Mouse (Mus musculus): Measurements from ENCODE around the gene Gm12216. TPM values are rescaled to one million over a fixed set of nuclear protein-coding genes. Genes with fewer than 3 reads are reported as not detected.

Gene Gm12216
- total and polyA plus RNA-seq, 3 experiments = not detected

DNA sequence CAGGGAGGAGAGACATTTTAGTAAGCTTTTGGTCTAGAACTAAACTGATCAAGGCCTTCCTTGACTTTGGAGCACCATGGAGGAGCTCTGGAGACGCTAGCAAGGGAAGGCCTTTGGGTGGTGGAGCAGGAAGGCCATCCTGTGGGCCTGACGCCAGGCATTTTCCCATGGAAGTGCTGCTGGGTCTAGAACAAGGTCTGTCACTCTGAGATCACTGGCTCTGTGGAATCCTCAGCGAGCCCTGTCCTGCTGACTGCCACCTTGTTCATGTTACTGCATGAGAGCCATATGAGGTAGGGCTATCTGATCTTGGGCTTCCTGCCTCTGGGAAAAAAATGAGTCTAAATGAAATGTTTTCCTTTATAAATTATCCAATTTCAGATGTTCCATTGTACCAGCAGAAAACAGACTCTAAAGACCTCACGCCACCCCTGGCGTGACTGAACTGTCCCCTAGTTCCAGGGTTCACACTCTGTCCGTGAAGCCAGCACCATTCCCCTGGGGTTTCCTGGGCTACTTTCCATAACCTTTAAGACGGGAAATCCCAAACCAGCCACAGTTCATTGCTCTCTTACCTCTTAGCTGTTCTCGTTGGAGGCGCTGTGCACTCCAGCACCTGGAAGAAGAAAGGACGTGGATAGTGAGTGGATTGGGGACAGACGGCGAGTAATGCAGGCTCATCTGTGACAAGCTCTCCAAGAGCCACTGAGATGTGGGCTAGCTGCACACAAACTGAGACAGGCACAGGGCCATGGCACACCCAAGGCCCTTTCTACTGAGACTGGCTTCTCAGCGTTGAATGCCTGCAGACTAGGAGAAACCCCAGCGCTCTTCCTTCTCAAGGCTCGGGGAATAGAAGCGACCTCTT lies 45.8 kb downstream of the Gm12216 start:
- no peak overlapping the region for H3K27ac ChIP-seq (ENCODE audit: control insufficient read depth, low read depth, low read length)
- TF ChIP-seq TBP (IDR thresholded peaks at IDR 0.05; ENCODE audit: low read depth, low read length) (no peak), ZMIZ1 (IDR thresholded peaks at IDR 0.05; ENCODE audit: low read depth, low read length) (no peak), RAD21 (IDR thresholded peaks at IDR 0.05; ENCODE audit: low read depth, low read length) (no peak), CHD1 (IDR thresholded peaks at IDR 0.05; ENCODE audit: low read depth, low read length) (no peak), MYC (IDR thresholded peaks at IDR 0.05; ENCODE audit: low read depth, low read length) (no peak), SMC3 (IDR thresholded peaks at IDR 0.05; ENCODE audit: low read depth, low read length) (no peak), POLR2A (IDR thresholded peaks at IDR 0.05; ENCODE audit: control insufficient read depth in 1 of 2, insufficient read depth in 1 of 2, low read depth in 1 of 2, low read length in 2 of 2, poor library complexity in 1 of 2) (no peak), CTCF (IDR thresholded peaks at IDR 0.05 in 2 of 3, conservative IDR thresholded peaks at IDR 0.05 in 1 of 3; ENCODE audit: control insufficient read depth in 1 of 3, insufficient read depth in 1 of 3, low read depth in 2 of 3, low read length in 3 of 3, poor library complexity in 1 of 3, severe bottlenecking in 1 of 3) (no peak), NRF1 (IDR thresholded peaks at IDR 0.05; ENCODE audit: insufficient read depth, low read depth, low read length, poor library complexity, severe bottlenecking) (no peak), ETS1 (IDR thresholded peaks at IDR 0.05; ENCODE audit: low read depth, low read length) (no peak), POLR2AphosphoS5 (IDR thresholded peaks at IDR 0.05; ENCODE audit: borderline replicate concordance, low read depth, low read length) (no peak), UBTF (IDR thresholded peaks at IDR 0.05; ENCODE audit: borderline replicate concordance, insufficient read depth, low read depth, low read length) (no peak), SIN3A (IDR thresholded peaks at IDR 0.05; ENCODE audit: low read length) (no peak), E2F4 (IDR thresholded peaks at IDR 0.05; ENCODE audit: borderline replicate concordance, low read depth, low read length) (no peak), NELFE (IDR thresholded peaks at IDR 0.05; ENCODE audit: low read depth, low read length) (no peak), HCFC1 (IDR thresholded peaks at IDR 0.05; ENCODE audit: low read depth, low read length) (no peak), ZC3H11A (IDR thresholded peaks at IDR 0.05; ENCODE audit: low read depth, low read length) (no peak)
- H3K4me1 ChIP-seq (ENCODE audit: control insufficient read depth in 1 of 2, insufficient read depth in 2 of 2, low read length in 2 of 2) = no peaks in the 10 kb centered on the region
- H3K4me3 ChIP-seq (ENCODE audit: control insufficient read depth in 1 of 2, insufficient read depth in 1 of 2, low read depth in 2 of 2, low read length in 2 of 2) = no peak overlapping the region
- H3K9ac ChIP-seq (ENCODE audit: control insufficient read depth, low read depth, low read length, poor library complexity, severe bottlenecking) = no peak overlapping the region
- H3K79me2 ChIP-seq (ENCODE audit: control insufficient read depth, insufficient read depth, low read length, poor library complexity) = no peaks in the 10 kb centered on the region
- no peak for DNase-seq (ENCODE audit: low read depth, low spot score)
- peaks cover 10 to 15% of the 10 kb centered on the region in 2 experiments for H3K27me3 ChIP-seq (ENCODE audit: control insufficient read depth in 1 of 2, insufficient read depth in 2 of 2, low read length in 2 of 2)
- H3K36me3 ChIP-seq (ENCODE audit: control insufficient read depth in 1 of 2, insufficient read depth in 2 of 2, low read length in 2 of 2) = no peaks in the 10 kb centered on the region
- no peaks in the 10 kb centered on the region for H3K9me3 ChIP-seq (replicated peaks; ENCODE audit: insufficient read depth, low read length)

DNA sequence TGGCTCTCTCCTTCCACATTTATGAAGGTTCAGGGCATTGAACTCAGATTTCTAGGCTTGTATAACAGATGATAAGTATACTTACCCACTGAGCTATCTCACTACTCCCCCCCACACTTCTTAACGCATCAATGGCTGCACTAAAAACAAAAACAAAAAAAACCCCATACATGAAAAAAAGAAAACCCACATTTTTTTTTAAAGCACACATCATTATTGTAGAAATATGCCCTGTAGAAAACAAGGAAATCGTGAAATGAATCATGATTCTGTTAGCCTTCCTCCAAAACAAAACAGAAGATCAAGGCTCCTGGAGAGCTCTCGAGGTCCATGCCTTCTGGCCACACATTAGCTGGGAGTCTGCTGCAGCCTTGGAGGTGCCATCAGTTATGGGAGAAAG lies 47.7 kb downstream of the Gm12216 start:
- no peak for DNase-seq (ENCODE audit: low read depth, low spot score)
- Histone ChIP-seq H3K79me2 (ENCODE audit: control insufficient read depth, insufficient read depth, low read length, poor library complexity) (no peaks in the 10 kb centered on the region), H3K36me3 (ENCODE audit: control insufficient read depth in 1 of 2, insufficient read depth in 2 of 2, low read length in 2 of 2) (no peaks in the 10 kb centered on the region), H3K27me3 (ENCODE audit: control insufficient read depth in 1 of 2, insufficient read depth in 2 of 2, low read length in 2 of 2) (peaks cover 13 to 15% of the 10 kb centered on the region in 2 experiments), H3K4me3 (ENCODE audit: control insufficient read depth in 1 of 2, insufficient read depth in 1 of 2, low read depth in 2 of 2, low read length in 2 of 2) (no peak overlapping the region), H3K9me3 (replicated peaks; ENCODE audit: insufficient read depth, low read length) (no peaks in the 10 kb centered on the region), H3K4me1 (ENCODE audit: control insufficient read depth in 1 of 2, insufficient read depth in 2 of 2, low read length in 2 of 2) (no peaks in the 10 kb centered on the region), H3K27ac (ENCODE audit: control insufficient read depth, low read depth, low read length) (no peak overlapping the region), H3K9ac (ENCODE audit: control insufficient read depth, low read depth, low read length, poor library complexity, severe bottlenecking) (no peak overlapping the region)
- TF ChIP-seq POLR2AphosphoS5 (IDR thresholded peaks at IDR 0.05; ENCODE audit: borderline replicate concordance, low read depth, low read length) (no peak), ZMIZ1 (IDR thresholded peaks at IDR 0.05; ENCODE audit: low read depth, low read length) (no peak), JUND (IDR thresholded peaks at IDR 0.05; ENCODE audit: low read depth, low read length) (no peak), GABPA (IDR thresholded peaks at IDR 0.05; ENCODE audit: low read depth, low read length) (no peak), NRF1 (IDR thresholded peaks at IDR 0.05; ENCODE audit: insufficient read depth, low read depth, low read length, poor library complexity, severe bottlenecking) (no peak), RAD21 (IDR thresholded peaks at IDR 0.05; ENCODE audit: low read depth, low read length) (no peak)
